Mouse (Mus musculus) frontal cortex, adult (tissue): ENCODE results near the gene Tpsg1.

Experiments
- ATAC-seq: cut with Nextera tagmentation; 2 replicates; pipeline ENCODE4 v1.9.2; 2017; ENCODE audit warnings: mild to moderate bottlenecking, moderate library complexity, mixed read lengths; ENCODE audit not compliant: low TSS enrichment

Gene Tpsg1

GRCm38 (mm10) chr17:25368973-25369372 lies at the start of gene Tpsg1:
Tpsg1 (plus strand) TSS chr17:25369273.
- no peak for ATAC-seq

GRCm38 (mm10) chr17:25320819-25321218 lies 48.3 kb upstream of the Tpsg1 start:
- no peak for ATAC-seq

GRCm38 (mm10) chr17:25322930-25323329 lies 46.1 kb upstream of the Tpsg1 start:
- ATAC-seq: no peak

GRCm38 (mm10) chr17:25332321-25332720 lies 36.8 kb upstream of the Tpsg1 start:
- ATAC-seq: no peak

GRCm38 (mm10) chr17:25333943-25334342 lies 35.1 kb upstream of the Tpsg1 start:
- ATAC-seq: no peak

- no peak for ATAC-seq
Observed at GRCm38 (mm10) chr17:25338218-25338617, 30.9 kb upstream of the Tpsg1 start.

- ATAC-seq: no peak
Observed at GRCm38 (mm10) chr17:25340003-25340402, 29.1 kb upstream of the Tpsg1 start.

GRCm38 (mm10) chr17:25341490-25341889 lies 27.6 kb upstream of the Tpsg1 start:
- ATAC-seq: no peak

- no peak for ATAC-seq
Observed at GRCm38 (mm10) chr17:25345462-25345861, 23.6 kb upstream of the Tpsg1 start, which contains the start of gene Tpsab1. Tpsab1 (minus strand) TSS chr17:25345562.

- no peak for ATAC-seq
Observed at GRCm38 (mm10) chr17:25361291-25361690, 7.8 kb upstream of the Tpsg1 start.

GRCm38 (mm10) chr17:25363726-25364125 lies 5.3 kb upstream of the Tpsg1 start:
- ATAC-seq: peak; percentile 55; the same call in 1 of the 2 replicates

GRCm38 (mm10) chr17:25366005-25366404 lies 3.1 kb upstream of the Tpsg1 start, which contains the start of gene Tpsb2:
Tpsb2 (plus strand) TSS chr17:25366305.
- no peak for ATAC-seq

- no peak for ATAC-seq
Observed at GRCm38 (mm10) chr17:25372491-25372890, 3.4 kb downstream of the Tpsg1 start.

GRCm38 (mm10) chr17:25374011-25374410 lies 4.9 kb downstream of the Tpsg1 start:
- ATAC-seq: no peak

GRCm38 (mm10) chr17:25394526-25394925 lies 25.5 kb downstream of the Tpsg1 start:
- no peak for ATAC-seq

- ATAC-seq: peak; percentile 64; the same call in 1 of the 2 replicates
Observed at GRCm38 (mm10) chr17:25397804-25398519, 28.9 kb downstream of the Tpsg1 start.

GRCm38 (mm10) chr17:25398520-25398838 lies 29.4 kb downstream of the Tpsg1 start:
- no peak for ATAC-seq

- no peak for ATAC-seq
Observed at GRCm38 (mm10) chr17:25400443-25400842, 31.4 kb downstream of the Tpsg1 start.

- no peak for ATAC-seq
Observed at GRCm38 (mm10) chr17:25401491-25401890, 32.4 kb downstream of the Tpsg1 start.

- ATAC-seq: no peak
Observed at GRCm38 (mm10) chr17:25402224-25402623, 33.2 kb downstream of the Tpsg1 start.

- ATAC-seq: no peak
Observed at GRCm38 (mm10) chr17:25404190-25404589, 35.1 kb downstream of the Tpsg1 start.

GRCm38 (mm10) chr17:25405224-25405895 lies 36.3 kb downstream of the Tpsg1 start:
- no peak for ATAC-seq

GRCm38 (mm10) chr17:25406011-25406441 lies 37.0 kb downstream of the Tpsg1 start:
- peak; percentile 48; the same call in 1 of the 2 replicates for ATAC-seq
